Mouse (Mus musculus) erythroblast, embryonic 14.5 days (primary cell): ENCODE data around the gene Ulk4.

Experiments used
- GATA1 ChIP-seq: IDR thresholded peaks from 2 replicates; pipeline ENCODE4 v1.6.1; 2012; ENCODE audit warnings: low read length, inconsistent platforms, mixed read lengths
- TAL1 ChIP-seq: IDR thresholded peaks from 3 replicates; pipeline ENCODE4 v1.6.1; 2012; ENCODE audit warnings: low read length, inconsistent platforms, mixed read lengths

GRCm38 (mm10) chr9:121005961-121006360 is 271.0 kb downstream of the Ulk4 start:
- no peak for TF ChIP-seq TAL1
- TF ChIP-seq GATA1, result no peak
